Mouse (Mus musculus): Measurements from ENCODE around the gene Hp1bp3. TPM values are rescaled to one million over a fixed set of nuclear protein-coding genes. Genes with fewer than 3 reads are reported as not detected.

The Hp1bp3 gene
- polyA plus RNA-seq, 1 experiment from 2014 or later, result 134 TPM

DNA sequence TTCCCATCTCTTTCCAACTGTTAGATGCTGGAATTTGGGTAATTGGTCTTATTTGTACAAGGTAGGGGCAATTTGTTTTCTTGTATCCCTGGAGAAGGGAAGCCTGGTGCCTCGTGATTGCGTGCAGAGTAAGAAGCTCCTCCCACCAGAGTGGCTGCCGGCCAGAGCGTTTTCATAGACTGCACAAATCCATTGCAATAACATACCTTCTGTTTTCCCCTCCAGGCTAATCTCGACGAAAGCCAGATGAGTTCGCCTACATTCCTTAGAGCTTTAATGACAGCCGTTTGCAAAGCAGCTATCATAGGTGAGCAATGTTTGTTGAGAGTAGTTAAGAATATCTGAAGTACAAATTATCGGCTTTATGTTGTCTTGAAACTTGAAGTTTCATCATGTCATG is 14.4 kb upstream of the Hp1bp3 start:
- H3K4me2 ChIP-seq (ENCODE audit: low read length), result no peak overlapping the region
- DNase-seq (ENCODE audit: low spot score) (no peak), ATAC-seq (replicated peaks; ENCODE audit: low FRiP score, low read depth) (no peak)
- no peak overlapping the region for H3K27ac ChIP-seq
- H3K27me3 ChIP-seq (ENCODE audit: insufficient read depth, low read length), result no peaks in the 10 kb centered on the region
- no peak overlapping the region for H3K9ac ChIP-seq (ENCODE audit: low read depth, low read length)
- 85% methylated on average over 9 of the region's 9 CpGs for WGBS
- H3K9me3 ChIP-seq (replicated peaks; ENCODE audit: low read length), result no peaks in the 10 kb centered on the region
- peaks cover 56% of the 10 kb centered on the region for H3K36me3 ChIP-seq (ENCODE audit: insufficient read depth, low read length)
- TF ChIP-seq CTCF (IDR thresholded peaks at IDR 0.05; ENCODE audit: low read depth), result no peak
- H3K4me3 ChIP-seq (replicated peaks; ENCODE audit: low read depth, low read length), result no peak overlapping the region
- no peaks in the 10 kb centered on the region for H3K4me1 ChIP-seq (replicated peaks; ENCODE audit: insufficient read depth, low read length)

DNA sequence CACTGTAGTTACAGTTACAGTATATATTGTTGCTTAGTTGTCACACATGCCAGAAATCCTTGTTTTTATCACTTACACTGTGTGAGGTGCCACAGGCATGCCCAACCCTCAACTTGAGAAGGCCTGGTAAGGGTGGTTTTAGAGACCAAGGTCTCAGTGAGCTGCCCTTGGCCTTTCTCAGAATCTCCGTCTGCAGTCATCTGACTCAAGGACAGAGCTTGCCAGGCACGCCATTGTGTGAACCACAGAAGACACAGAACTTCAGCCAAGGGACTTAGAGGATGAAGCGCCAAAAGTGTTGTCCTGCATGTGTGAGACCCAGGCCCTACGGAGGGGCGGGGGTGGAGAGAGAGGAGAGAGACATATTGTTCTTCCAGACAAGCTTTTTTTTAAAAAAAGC is 6.0 kb upstream of the Hp1bp3 start:
- no peak overlapping the region for H3K4me3 ChIP-seq (replicated peaks; ENCODE audit: low read depth, low read length)
- WGBS, result 87% methylated on average over 5 of the region's 5 CpGs
- no peaks in the 10 kb centered on the region for H3K9me3 ChIP-seq (replicated peaks; ENCODE audit: low read length)
- no peak overlapping the region for H3K4me2 ChIP-seq (ENCODE audit: low read length)
- no peaks in the 10 kb centered on the region for H3K27me3 ChIP-seq (ENCODE audit: insufficient read depth, low read length)
- no peaks in the 10 kb centered on the region for H3K4me1 ChIP-seq (replicated peaks; ENCODE audit: insufficient read depth, low read length)
- no peak for ATAC-seq (replicated peaks; ENCODE audit: low FRiP score, low read depth)
- no peak for TF ChIP-seq CTCF (IDR thresholded peaks at IDR 0.05; ENCODE audit: low read depth)
- H3K27ac ChIP-seq, result no peak overlapping the region
- no peak overlapping the region for H3K9ac ChIP-seq (ENCODE audit: low read depth, low read length)
- H3K36me3 ChIP-seq (ENCODE audit: insufficient read depth, low read length), result peaks cover 37% of the 10 kb centered on the region; the same call in 1 of the 2 replicates
- no peak for DNase-seq (ENCODE audit: low spot score)

DNA sequence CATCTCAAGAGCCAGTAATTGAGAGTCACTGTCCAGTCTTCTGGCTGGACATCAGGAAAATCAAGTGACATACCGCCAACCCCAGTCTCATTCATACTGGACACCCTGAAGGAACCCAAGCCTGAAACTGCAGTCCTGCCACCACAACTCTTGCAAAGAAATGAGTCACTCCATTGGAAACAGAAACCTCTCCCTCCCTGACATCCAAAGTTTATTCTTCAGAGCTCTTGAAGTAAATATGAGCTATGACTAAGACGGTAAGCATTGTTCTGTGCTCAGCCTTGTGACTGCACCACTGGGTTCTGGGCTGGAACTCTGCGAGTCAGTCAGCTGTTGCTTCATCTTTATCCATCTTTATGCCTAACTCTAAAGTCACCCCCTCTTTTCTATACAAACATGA is 2.2 kb upstream of the Hp1bp3 start:
- no peak for TF ChIP-seq CTCF (IDR thresholded peaks at IDR 0.05; ENCODE audit: low read depth)
- DNase-seq (ENCODE audit: low spot score) (no peak), ATAC-seq (replicated peaks; ENCODE audit: low FRiP score, low read depth) (no peak)
- Histone ChIP-seq H3K27ac (no peak overlapping the region), H3K4me3 (replicated peaks; ENCODE audit: low read depth, low read length) (no peak overlapping the region), H3K4me1 (replicated peaks; ENCODE audit: insufficient read depth, low read length) (peaks cover 6% of the 10 kb centered on the region), H3K9ac (ENCODE audit: low read depth, low read length) (no peak overlapping the region), H3K27me3 (ENCODE audit: insufficient read depth, low read length) (no peaks in the 10 kb centered on the region), H3K9me3 (replicated peaks; ENCODE audit: low read length) (no peaks in the 10 kb centered on the region), H3K36me3 (ENCODE audit: insufficient read depth, low read length) (peaks cover 9% of the 10 kb centered on the region; the same call in 1 of the 2 replicates), H3K4me2 (ENCODE audit: low read length) (no peak overlapping the region)
- WGBS, result 76% methylated on average over 3 of the region's 3 CpGs

DNA sequence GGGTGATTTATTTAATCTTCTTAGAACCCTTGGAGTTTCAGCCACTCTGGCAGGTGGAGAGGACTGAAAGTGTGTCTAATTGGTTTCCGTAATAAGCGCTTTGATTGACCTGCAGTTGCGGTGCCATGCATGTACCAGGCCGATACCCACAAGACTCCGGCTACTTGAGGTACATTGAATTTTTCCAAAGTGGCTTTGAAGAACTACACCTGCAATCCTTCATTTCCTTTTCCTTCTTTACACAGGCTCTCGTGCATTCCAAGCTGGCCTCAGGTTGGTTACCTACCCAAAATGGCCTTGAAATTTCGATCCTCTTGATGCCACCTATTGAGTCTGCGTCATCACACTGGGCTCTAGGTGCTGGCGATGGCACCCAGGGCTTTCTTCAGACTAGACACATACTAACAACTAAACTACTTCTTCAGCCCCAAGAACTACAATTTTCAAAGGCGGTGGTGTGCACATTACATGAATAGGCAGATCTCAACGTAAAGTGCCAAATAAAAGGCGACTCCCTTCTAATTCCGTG is 361 bp upstream of the Hp1bp3 start:
- no peaks in the 10 kb centered on the region for H3K27me3 ChIP-seq (ENCODE audit: insufficient read depth, low read length)
- DNase-seq (ENCODE audit: low spot score) (no peak), ATAC-seq (replicated peaks; ENCODE audit: low FRiP score, low read depth) (no peak)
- WGBS, result 45% methylated on average over 13 of the region's 13 CpGs
- H3K9ac ChIP-seq (ENCODE audit: low read depth, low read length), result peak overlapping the region; percentile 98
- H3K4me2 ChIP-seq (ENCODE audit: low read length), result peak overlapping the region; percentile 72
- H3K27ac ChIP-seq, result peak overlapping the region; percentile 100
- no peaks in the 10 kb centered on the region for H3K36me3 ChIP-seq (ENCODE audit: insufficient read depth, low read length)
- TF ChIP-seq CTCF (IDR thresholded peaks at IDR 0.05; ENCODE audit: low read depth), result no peak
- peak overlapping the region; percentile 96 for H3K4me3 ChIP-seq (replicated peaks; ENCODE audit: low read depth, low read length)
- no peaks in the 10 kb centered on the region for H3K9me3 ChIP-seq (replicated peaks; ENCODE audit: low read length)
- peaks cover 10% of the 10 kb centered on the region for H3K4me1 ChIP-seq (replicated peaks; ENCODE audit: insufficient read depth, low read length)

DNA sequence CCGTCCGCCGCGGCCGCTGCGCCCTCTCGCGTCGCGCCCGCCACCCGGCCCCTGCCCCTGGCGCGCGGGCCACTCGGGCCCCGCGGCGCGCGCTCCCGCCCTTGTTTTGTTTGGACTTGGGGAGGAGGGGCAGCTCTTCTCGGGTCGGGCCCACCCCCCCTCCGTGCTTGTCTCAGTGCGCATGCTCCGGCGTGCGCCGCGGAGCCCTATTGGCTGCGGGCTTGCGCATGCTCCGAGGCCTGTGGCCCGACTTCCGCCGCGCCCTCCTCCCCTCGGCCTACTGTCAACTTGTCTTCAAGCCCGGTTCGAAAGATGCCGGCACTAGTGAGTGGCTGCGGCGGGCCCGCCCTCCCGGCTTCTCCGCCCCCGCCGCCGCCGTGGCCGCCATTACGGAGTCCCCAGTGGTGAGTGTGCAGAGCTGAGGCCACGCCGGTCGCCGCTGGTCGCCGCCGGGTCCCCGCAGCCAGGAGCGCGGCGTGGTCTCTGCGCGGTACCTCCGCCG is 846 bp downstream of the Hp1bp3 start:
- TF ChIP-seq CTCF (IDR thresholded peaks at IDR 0.05; ENCODE audit: low read depth), result no peak
- Histone ChIP-seq H3K9ac (ENCODE audit: low read depth, low read length) (peak overlapping the region; percentile 98), H3K4me1 (replicated peaks; ENCODE audit: insufficient read depth, low read length) (peaks cover 10% of the 10 kb centered on the region), H3K4me2 (ENCODE audit: low read length) (peak overlapping the region; percentile 79), H3K9me3 (replicated peaks; ENCODE audit: low read length) (no peaks in the 10 kb centered on the region), H3K4me3 (replicated peaks; ENCODE audit: low read depth, low read length) (peak overlapping the region; percentile 96), H3K27ac (peak overlapping the region; percentile 100), H3K27me3 (ENCODE audit: insufficient read depth, low read length) (no peaks in the 10 kb centered on the region), H3K36me3 (ENCODE audit: insufficient read depth, low read length) (no peaks in the 10 kb centered on the region)
- peak; percentile 98 for DNase-seq (ENCODE audit: low spot score)
- under 1% methylated on average over 49 of the region's 68 CpGs for WGBS
- ATAC-seq (replicated peaks; ENCODE audit: low FRiP score, low read depth), result peak; percentile 97

DNA sequence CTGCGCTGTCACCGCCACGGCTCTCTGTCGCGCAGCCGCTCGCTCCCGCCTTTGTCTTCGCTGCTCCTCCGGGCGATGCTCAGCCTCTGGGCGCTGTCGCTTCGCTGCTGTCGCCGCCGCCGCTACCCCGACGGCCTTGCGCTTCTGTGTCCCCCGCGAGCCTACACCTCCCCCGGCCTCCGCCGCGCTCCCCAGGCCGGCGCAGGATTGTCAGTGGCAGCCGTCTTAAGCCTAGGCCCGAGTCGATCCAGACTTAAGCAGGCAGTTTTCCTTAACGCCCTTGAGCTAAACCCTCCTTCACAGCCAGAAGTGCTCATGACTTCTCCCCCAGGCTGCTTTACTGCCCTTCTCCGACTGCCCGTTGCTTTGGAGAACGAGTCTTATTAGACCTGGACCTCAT is 1.3 kb downstream of the Hp1bp3 start:
- ATAC-seq (replicated peaks; ENCODE audit: low FRiP score, low read depth), result peak; percentile 3; the same call in 1 of the 2 replicates
- TF ChIP-seq CTCF (IDR thresholded peaks at IDR 0.05; ENCODE audit: low read depth), result no peak

More for the DNA sequence above, 1.3 kb downstream of the Hp1bp3 start:
- peaks cover 10% of the 10 kb centered on the region for H3K4me1 ChIP-seq (replicated peaks; ENCODE audit: insufficient read depth, low read length)
- WGBS, result under 1% methylated on average over 27 of the region's 36 CpGs
- peak overlapping the region; percentile 98 for H3K9ac ChIP-seq (ENCODE audit: low read depth, low read length)
- peak overlapping the region; percentile 79 for H3K4me2 ChIP-seq (ENCODE audit: low read length)
- H3K27ac ChIP-seq, result peak overlapping the region; percentile 93
- no peaks in the 10 kb centered on the region for H3K9me3 ChIP-seq (replicated peaks; ENCODE audit: low read length)
- H3K27me3 ChIP-seq (ENCODE audit: insufficient read depth, low read length), result no peaks in the 10 kb centered on the region
- peaks cover 5% of the 10 kb centered on the region; the same call in 1 of the 2 replicates for H3K36me3 ChIP-seq (ENCODE audit: insufficient read depth, low read length)
- peak; percentile 16 for DNase-seq (ENCODE audit: low spot score)
- H3K4me3 ChIP-seq (replicated peaks; ENCODE audit: low read depth, low read length), result peak overlapping the region; percentile 96
